Mouse (Mus musculus) skeletal muscle tissue, adult 2 months (tissue): ENCODE measurements around the gene Lingo2.

Source experiments
- DNase-seq: peaks from one replicate; pipeline ENCODE4 v3.0.0-alpha.2; 2012; ENCODE audit warnings: low read depth, low spot score

The Lingo2 gene

GRCm38 (mm10) chr4:36951150-36951954 is at the start of gene Lingo2:
Gene Lingo2 (minus strand): TSS chr4:36951747.
- no peak for DNase-seq

DNA sequence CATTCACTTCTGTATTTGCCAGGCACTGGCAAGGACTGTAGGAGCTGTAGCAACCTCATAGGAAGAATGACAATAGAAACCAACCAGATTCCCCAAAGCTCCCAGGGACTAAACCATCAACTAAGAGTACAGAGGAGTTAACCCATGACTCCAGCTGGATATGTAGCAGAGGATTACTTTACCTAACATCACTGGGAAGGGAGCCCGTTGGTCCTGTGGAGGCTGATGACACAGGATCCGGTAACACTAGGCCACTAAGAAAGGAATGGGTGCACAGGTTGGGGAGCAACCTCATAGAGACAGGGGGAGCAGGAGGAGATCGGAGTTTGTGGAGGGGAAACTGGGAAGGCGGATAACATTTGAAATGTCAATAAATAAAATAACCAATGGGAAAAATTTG is 21.8 kb upstream of the Lingo2 start:
- no peak for DNase-seq

DNA sequence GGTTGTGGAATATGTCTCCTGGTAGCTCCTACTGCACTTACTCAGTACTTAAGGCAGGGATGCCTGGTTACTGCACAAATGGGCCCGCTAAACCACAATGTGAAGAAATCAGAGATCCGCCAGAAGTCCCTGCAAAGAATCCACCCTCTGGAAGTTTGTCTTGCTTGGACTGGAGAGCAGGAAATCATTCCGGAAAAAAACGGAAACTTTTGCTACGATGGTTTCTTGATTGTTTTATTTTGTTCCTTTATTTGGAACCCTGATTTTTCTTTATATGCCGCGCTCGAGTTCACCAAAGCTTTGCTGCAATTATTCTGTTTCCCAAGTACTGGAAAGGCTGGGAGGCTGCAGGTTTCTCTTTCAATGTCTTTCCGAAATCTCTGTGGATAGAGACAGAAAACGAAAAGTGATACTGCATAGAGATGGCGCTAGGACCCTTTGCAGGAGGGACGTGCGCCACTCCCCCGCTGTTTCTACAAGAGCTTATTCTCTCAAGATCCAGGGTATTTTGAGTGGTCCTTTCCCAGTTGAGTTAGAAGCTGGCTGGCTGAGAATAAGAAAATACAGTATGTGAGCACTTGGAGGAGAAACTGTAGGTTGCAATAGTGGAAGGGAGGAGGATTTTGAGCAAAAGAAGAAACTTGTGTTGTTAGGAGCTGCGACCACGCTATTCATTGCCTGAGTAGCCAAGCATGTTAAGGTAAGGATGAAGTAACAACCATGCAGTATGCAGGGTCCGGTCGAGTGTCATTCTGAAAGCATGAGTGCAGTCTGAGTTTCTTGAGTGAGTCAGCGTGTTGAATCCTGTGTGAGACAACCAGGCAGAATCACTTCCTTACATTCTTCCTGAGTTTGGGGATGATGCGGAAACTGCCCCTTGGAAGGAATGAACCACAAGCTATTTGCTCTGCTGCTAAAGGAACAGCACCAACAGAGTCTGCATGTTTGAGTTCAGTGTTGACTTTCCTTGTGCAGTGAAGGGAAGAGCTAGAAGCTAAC is 1.2 kb upstream of the Lingo2 start:
- DNase-seq = no peak

DNA sequence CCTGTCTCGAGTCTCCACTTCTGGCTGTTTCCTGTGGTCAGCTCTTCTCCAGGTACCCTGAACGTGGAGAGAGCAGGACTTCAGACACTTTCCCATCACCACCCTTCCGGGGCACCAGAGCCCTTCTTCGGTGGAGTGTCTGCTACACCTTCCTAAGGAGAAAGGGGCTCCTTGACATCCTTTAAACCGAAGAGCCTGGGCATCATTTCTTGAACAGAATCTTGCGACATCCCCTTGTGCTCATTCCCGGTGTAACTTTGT is 338 bp upstream of the Lingo2 start:
- no peak for DNase-seq

DNA sequence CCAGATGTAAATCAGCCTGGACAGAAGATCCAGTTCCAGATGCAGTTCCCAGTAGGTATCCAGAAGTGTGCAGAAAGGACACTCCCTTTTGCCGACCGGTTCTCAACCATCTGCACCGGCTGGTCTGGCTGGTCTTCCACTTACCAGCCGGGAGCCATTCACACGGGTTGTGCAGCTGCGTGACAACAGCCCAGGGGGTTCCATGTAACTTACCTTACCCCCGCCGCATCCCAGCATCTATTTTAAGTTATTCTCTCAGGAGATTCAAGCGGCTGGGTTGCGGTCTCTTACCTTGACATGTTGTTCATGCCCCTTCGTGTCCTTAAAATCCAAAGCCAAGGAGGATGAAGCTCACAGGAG is 777 bp downstream of the Lingo2 start:
- DNase-seq = no peak

DNA sequence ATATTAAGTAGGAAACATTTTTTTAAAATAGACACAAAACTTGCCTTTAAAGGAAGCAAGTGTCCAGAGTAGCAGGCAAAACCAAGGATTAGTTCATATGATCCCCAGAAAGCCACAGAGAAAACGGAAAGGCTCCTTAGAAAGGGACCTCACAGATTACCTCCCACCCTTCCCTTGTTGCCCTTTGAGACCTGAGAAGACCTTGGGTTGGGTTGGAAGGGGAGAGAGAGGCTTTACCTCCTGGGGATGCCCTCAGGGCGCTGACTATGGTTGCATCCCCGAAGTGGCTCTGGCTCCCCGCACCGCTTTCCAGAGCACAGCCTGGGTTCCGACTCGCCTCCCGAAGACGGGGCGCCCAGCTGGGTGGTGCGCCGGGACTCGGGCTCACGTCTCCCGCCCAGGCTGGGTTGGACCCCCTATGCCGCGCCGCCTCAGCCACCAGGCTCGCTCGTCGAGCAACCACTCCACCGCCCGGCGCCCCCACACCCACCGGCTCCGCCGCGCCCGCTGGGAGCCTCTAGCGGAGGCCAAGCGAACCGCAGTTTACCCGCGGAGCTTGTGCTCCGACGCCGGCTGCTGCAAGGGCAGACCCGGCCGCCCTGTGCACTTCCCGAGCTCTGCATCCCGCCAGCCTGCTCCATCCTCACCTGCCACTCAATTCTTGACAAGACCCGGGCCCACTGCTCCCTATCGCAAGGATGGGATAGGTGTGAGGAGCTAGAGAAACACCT is 1.4 kb downstream of the Lingo2 start:
- DNase-seq = no peak

GRCm38 (mm10) chr4:36890810-36891209 is 60.7 kb downstream of the Lingo2 start:
- DNase-seq = no peak

DNA sequence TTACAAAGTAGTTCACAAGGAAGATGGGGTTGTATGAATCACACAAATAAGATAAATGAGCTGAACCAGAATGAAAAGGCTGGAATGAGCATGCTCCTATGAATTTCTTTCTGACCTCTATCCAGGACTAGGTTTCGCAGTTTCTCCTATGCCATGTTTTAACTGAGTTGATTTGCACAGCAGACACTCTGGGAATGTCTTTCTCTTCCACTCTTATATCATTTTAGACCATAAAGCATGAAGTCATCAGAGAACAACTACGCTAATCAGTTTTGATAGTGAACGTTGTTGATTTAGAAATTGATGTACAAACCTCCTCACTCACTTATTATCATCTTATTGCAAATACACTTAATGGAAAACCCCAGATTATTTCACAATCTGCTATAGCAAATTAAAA is 61.2 kb downstream of the Lingo2 start:
- DNase-seq = no peak

DNA sequence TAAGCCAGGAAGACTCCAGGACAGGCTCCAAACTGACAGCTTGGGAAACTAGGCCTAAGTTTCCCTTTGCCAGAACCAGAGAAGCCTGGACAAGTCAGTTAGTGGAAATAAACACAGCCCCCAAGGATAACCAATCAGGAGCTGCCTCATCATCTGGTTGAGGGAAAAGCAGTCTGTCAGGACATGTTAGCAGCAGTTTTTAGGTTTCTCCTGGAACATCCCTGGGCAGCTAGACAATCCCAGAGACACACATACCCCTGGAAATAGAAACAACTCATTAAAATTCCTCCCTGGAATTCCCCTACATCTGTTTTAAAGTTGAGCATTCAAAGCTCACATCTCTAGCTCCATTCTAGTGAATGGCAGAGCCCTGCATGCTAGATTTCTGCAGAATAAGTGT is 76.8 kb downstream of the Lingo2 start:
- DNase-seq = no peak

- no peak for DNase-seq
Measured at GRCm38 (mm10) chr4:36824982-36825381, 126.6 kb downstream of the Lingo2 start.

DNA sequence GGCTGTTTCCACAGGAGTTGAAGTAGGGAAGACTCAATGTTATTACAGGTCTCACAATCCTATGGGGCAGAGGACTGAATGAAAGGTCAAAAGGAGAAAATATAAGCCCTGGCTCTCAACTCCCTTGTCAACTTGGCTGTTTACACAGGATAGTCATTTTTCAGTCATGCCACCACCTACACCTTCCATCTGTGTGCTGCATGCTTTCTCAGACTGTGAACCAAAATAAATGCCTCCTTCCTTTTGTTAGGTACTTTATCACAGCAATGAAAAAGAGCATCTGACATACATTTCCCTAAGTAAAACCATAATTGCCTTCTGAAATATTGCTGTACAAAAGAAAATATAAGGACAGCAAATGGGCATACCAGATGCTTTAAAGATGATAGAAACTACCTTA is 129.6 kb downstream of the Lingo2 start:
- DNase-seq = no peak

GRCm38 (mm10) chr4:36775088-36775487 is 176.5 kb downstream of the Lingo2 start:
- DNase-seq = no peak

DNA sequence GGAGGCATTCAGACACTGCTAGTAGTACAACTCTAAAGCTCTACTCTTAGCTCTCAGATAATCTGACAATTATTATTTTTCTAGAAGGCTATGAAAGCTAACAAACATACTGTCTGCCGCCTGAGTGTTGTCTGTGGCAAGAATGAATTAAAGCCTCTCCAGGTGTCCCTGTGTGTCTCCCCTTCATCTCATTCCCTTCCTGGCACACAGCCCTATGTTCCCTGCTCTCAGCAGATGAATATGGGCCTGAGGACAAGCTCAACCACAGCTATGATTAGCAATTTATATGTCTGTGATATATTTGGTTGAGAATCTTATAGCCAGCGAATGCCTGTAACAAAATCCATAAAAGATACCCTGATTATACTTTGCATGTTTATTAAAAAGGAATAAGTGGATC is 220.9 kb downstream of the Lingo2 start:
- DNase-seq = no peak

DNA sequence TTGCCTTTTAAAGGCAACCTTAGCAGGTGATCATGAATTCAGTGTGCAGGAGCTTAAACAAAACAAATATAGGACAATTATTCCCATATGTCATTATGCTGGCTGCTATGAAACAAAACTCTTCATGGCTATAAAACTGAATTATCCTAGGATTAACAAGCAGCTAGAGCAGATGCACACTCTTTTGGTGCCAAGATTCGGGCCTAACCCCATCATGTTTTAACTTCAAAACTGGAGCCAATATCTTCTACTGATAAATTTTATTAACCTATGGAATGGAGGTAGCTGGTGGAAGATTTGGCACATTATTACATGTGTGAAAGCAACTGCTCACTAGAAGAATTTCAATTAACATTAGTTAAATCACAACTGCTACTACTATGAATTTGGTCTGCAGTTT is 235.1 kb downstream of the Lingo2 start:
- DNase-seq = no peak

DNA sequence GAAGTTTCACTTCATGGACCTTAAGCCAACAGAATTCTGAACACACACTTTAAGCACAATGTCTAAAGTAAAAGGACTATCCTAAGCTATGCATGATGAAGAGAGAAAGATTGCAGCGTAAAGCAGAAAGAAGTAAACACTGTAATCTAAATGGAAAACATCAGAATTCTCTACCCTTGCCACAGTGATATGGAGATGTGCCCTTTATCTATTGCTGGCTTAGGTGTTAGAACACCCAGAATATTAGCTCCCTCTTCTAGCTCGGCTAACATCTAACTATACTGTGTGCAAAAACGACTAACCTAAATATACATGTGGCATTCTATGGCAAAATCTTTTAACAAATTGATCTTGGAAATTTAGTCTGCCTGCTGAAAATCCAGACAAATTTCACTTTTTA is 252.7 kb downstream of the Lingo2 start:
- DNase-seq = no peak

- no peak for DNase-seq
Measured at GRCm38 (mm10) chr4:36696810-36697209, 254.7 kb downstream of the Lingo2 start.

DNA sequence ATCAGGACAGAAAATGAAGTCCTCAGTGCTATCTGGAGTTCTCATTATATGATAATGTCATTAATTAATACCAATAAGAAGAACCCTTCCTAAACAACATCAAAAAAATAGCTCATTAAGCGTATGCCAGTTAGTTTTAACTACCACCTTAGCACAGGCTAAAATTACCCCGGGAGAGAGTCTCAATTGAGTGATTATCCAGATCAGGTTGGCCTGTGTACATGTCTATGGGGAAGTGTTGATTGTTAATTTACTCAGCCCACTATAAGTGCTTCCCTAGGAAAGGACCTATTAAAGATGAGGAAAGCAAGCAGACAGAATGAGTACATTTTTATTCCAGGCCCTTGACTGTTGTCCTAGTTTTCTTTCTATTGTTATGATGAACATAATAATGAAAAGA is 291.6 kb downstream of the Lingo2 start:
- DNase-seq = no peak

GRCm38 (mm10) chr4:36647753-36648152 is 303.8 kb downstream of the Lingo2 start:
- no peak for DNase-seq

GRCm38 (mm10) chr4:36635666-36636065 is 315.9 kb downstream of the Lingo2 start:
- no peak for DNase-seq

DNA sequence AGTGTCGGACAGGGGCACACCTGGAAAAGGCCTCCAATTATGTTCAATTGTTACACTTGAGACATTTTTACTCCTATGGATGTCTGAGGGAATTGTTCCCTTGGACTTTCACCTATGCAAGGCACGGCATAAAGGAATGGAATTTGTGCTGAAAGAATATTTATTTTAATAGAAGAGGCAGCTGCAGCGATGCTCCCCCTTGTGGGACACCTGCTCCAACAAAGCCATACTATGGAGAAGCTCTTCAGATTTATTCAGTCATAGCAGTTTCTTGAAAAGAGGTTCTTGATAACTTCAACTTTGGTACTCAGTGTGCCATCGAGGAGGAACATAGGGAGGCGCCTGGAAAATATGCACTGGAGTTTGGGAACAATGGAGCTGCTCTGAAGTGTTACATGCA is 374.7 kb downstream of the Lingo2 start:
- DNase-seq = no peak

DNA sequence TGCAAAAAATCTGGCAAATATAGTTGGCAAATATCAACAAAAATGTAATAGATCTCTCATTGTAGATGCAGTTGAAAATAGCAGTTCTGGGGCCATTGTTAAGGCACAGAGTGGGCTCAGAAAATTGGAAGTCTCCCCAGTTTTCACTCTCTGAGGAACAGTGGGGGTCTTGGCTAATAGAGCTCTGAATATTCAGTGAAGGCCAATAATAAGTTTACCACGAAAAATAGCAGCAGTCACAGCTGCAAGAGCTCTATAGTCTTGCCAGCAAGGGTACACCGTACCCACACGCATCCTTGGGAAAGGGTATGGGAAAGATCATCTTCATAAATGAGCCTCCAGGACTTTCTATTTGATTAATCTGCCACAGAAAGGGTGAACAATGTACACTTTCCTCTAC is 375.3 kb downstream of the Lingo2 start:
- no peak for DNase-seq

DNA sequence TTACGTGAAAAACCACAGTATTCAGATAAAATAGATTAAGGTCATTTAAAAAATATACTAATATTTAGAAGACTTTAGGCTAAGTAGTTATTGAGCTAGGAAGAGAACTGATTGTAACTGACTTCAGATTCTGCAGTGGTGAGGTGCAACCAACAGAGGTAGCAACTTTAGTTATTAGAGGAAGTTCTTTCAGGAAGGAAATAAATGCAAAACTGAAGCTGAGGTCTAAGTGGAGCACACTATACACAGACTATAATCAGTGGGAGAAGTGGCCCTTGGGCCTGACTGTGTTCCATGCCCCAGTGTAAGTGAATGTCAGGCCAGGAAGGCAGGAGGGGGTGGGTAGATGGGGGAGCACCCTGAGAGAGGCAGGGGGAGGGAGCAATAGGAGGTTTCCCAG is 385.0 kb downstream of the Lingo2 start:
- DNase-seq = no peak
